Mouse (Mus musculus) mouse trophoblast stem cell (cell line): ENCODE measurements around the gene Tmx1.

ENCODE experiments used
- in situ Hi-C, 2 experiments: fragments of 300-500 bp; cut with MseI, MboI; formaldehyde crosslinking; loops; 2 replicates in 1 of 2; 3 replicates in 1 of 2; pipeline ENCODE4 v1.15.1; 2025

The Tmx1 gene

GRCm38 (mm10) chr12:70486716-70487480, 34.0 kb downstream of the Tmx1 start:
- in situ Hi-C loops = no loop called here

- in situ Hi-C loops = no loop called here
These were observed 39.5 kb downstream of the Tmx1 start for GRCm38 (mm10) chr12:70492441-70492840.

GRCm38 (mm10) chr12:70494494-70495281, 41.8 kb downstream of the Tmx1 start:
- in situ Hi-C loops = loop anchor here (5.0 kb wide), 1 partner anchor 418 kb away; no protein-coding TSS in a partner anchor

GRCm38 (mm10) chr12:70495282-70495922, 42.5 kb downstream of the Tmx1 start:
- in situ Hi-C loops = loop anchor here (5.0 kb wide), 1 partner anchor 417 kb away; no protein-coding TSS in a partner anchor

GRCm38 (mm10) chr12:70498091-70498490, 45.2 kb downstream of the Tmx1 start:
- in situ Hi-C loops = loop anchor here (5.0 kb wide), 1 partner anchor 414 kb away; no protein-coding TSS in a partner anchor

GRCm38 (mm10) chr12:70505971-70506370, 53.1 kb downstream of the Tmx1 start:
- in situ Hi-C loops = no loop called here

- in situ Hi-C loops = no loop called here
These were observed 59.1 kb downstream of the Tmx1 start for GRCm38 (mm10) chr12:70512023-70512422.

GRCm38 (mm10) chr12:70512431-70512830, 59.5 kb downstream of the Tmx1 start:
- in situ Hi-C loops = no loop called here
